Mouse (Mus musculus) heart, adult 2 months (tissue): ENCODE measurements around the gene Ccdc81. TPM values are rescaled to one million over a fixed set of nuclear protein-coding genes. Genes with fewer than 3 reads are reported as not detected.

Experiments used
- DNase-seq, 2 experiments: peaks; one replicate each; pipeline ENCODE4 v3.0.0; 2021
- H3K27ac ChIP-seq: fragments of 200-600 bp; 2 replicates; pipeline ENCODE4 v1.8.1; 2022
- H3K27me3 ChIP-seq: fragments of 200-500 bp; 2 replicates; pipeline ENCODE4 v1.6.1; 2012; ENCODE audit warnings: mild to moderate bottlenecking, low read length, inconsistent platforms, mixed read lengths; ENCODE audit not compliant: control insufficient read depth, insufficient read depth
- H3K36me3 ChIP-seq: fragments of 200-500 bp; 2 replicates; pipeline ENCODE4 v1.6.1; 2012; ENCODE audit warnings: low read length, inconsistent platforms; ENCODE audit not compliant: control insufficient read depth, insufficient read depth
- H3K4me1 ChIP-seq: fragments of 200-500 bp; 2 replicates; pipeline ENCODE4 v1.6.1; 2011; ENCODE audit warnings: low read length; ENCODE audit not compliant: control insufficient read depth, insufficient read depth
- H3K4me3 ChIP-seq: fragments of 200-600 bp; 2 replicates; pipeline ENCODE4 v1.8.1; 2022
- H3K79me2 ChIP-seq: fragments of 200-500 bp; replicated peaks from 2 replicates; pipeline ENCODE4 v1.6.1; 2012; ENCODE audit warnings: mild to moderate bottlenecking, inconsistent platforms, low read length, moderate library complexity, mixed read lengths; ENCODE audit not compliant: control insufficient read depth, insufficient read depth
- H3K9ac ChIP-seq: fragments of 200-500 bp; 2 replicates; pipeline ENCODE4 v1.6.1; 2012; ENCODE audit warnings: low read depth, mild to moderate bottlenecking, control low read depth, inconsistent platforms, low read length, mixed read lengths
- CTCF ChIP-seq: fragments of 200-600 bp; IDR thresholded peaks from 2 replicates; pipeline ENCODE4 v1.8.1; 2022; ENCODE audit warnings: antibody characterized with exemption, mild to moderate bottlenecking, moderate library complexity
- EP300 ChIP-seq: fragments of 200-500 bp; IDR thresholded peaks from 2 replicates; pipeline ENCODE4 v1.6.1; 2011; ENCODE audit warnings: low read depth, low read length, control low read depth; ENCODE audit not compliant: insufficient read depth
- POLR2A ChIP-seq: fragments of 200-500 bp; IDR thresholded peaks from 2 replicates; pipeline ENCODE4 v1.6.1; 2011; ENCODE audit warnings: mild to moderate bottlenecking, low read depth, low read length, control low read depth; ENCODE audit not compliant: insufficient read depth
- WGBS: fragments of 180-500 bp; shearing (Covaris S2); methylation state at CpG from one replicate; pipeline ENCODE4 v1.1.7; 2018; 5-methylcytosine and 5-hydroxymethylcytosine counted together
- intact Hi-C: fragments of 180-260 bp; cut with DNase I; formaldehyde crosslinking; loops from one replicate; pipeline ENCODE4 v1.15.1; 2025
- polyA plus RNA-seq: library from polyadenylated mRNA; depleted of rRNA; stranded (reverse); fragments of >200 nt; gene quantifications from 2 replicates; pipeline ENCODE4 v1.2.3, GENCODE M21; 2012
- total RNA-seq, 2 experiments: library from RNA; stranded (reverse); gene quantifications; 2 replicates each; pipeline ENCODE4 v1.2.3; 2021

The Ccdc81 gene
- total and polyA plus RNA-seq, 3 experiments: 0.23 TPM; not detected in 2

DNA sequence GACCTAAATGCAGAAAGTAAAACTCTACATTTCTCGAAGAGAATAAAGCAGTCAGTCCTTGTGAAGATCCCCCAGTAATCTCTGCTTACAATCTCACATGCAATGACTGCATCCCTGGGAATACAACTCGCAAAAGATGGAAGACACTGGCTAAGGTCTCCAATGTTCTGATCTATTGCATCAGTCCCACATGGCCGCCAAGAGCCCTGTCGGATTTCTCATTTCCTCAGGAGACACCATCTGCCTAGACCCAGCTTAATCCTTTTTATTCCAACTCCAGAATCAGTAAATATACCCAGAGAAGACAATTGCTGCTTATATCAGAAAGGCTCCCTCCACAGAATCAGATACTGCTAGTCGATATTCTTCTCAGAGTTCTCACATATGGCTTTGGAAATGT, 50.3 kb downstream of the Ccdc81 start:
- Histone ChIP-seq H3K4me1 (peaks cover 3% of the 10 kb centered on the region; the same call in 1 of the 2 replicates), H3K36me3 (no peaks in the 10 kb centered on the region), H3K4me3 (no peak overlapping the region), H3K27ac (no peak overlapping the region), H3K79me2 (no peaks in the 10 kb centered on the region), H3K9ac (no peak overlapping the region), H3K27me3 (no peaks in the 10 kb centered on the region)
- no peak for DNase-seq
- 72% methylated on average over 5 of the region's 5 CpGs for WGBS
- intact Hi-C loops: no loop called here
- no peak for TF ChIP-seq POLR2A
- TF ChIP-seq CTCF: no peak
- no peak for TF ChIP-seq EP300

DNA sequence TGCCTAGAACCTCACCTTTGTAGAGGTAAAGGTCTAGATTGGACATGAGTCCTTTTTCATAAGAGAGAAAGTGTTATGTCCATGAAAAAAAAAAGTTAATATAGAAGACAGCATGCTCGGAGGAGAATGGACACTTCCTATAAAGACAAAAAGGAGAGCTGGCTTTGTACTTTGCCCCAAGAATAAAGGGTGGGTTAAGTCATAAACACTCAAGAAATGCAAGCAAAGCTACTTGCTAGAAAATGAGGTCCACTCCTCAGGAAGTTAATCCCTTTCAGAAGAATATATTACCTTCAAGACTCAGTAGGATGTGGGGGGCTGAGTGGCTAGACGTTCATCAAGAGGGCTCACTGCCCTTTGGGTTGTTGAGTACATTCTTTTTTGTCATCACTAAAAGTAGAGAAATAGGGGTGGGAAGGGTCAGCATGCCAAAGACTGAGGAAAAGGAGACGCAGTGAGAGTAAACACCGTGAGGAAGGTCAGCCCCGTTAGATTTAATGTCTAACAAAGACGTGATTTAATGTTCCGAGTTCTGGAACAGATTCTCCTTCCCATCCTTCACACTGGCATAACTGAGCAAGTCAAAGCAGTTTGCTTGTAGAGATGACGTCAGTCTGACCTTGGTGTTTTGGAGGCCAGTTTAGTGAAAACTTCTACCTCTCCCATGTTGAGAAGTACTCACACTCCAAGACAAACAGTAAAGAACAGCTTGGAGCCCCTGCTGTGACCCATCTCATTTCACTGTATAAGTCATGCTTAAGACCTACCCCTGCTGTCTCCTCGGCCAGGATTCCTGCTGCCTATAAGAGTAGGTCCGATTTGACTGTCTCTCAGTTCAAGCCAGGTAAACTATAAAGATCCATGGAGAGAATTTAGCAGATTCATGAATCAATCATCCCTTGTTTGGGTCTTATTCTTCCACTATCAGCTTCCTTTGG, 51.0 kb downstream of the Ccdc81 start:
- Histone ChIP-seq H3K27me3 (no peaks in the 10 kb centered on the region), H3K4me3 (no peak overlapping the region), H3K36me3 (no peaks in the 10 kb centered on the region), H3K27ac (no peak overlapping the region), H3K4me1 (peaks cover 3% of the 10 kb centered on the region; the same call in 1 of the 2 replicates), H3K9ac (no peak overlapping the region), H3K79me2 (no peaks in the 10 kb centered on the region)
- no peak for DNase-seq
- intact Hi-C loops: no loop called here
- TF ChIP-seq CTCF (no peak), POLR2A (no peak), EP300 (no peak)
- WGBS: 81% methylated on average over 10 of the region's 10 CpGs

DNA sequence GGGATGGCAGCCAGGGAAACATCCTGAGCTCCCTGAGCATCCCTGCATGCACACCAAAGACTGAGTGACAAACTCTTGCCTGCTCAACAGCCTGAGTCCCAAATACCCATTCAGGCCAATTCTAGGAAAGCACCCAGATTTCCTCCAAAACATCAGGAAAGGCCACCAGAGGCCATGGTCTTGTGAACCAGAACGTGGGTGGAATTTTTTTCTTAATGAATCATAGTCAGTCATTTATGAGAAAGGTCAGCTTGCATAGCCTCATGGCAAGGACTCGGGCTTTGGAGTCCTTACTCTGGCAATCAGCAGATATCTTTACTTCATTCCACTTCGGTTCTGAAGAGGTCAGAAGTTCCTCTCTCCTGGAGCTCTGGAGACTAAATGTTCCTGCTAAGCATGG, 52.9 kb downstream of the Ccdc81 start:
- Histone ChIP-seq H3K27ac (no peak overlapping the region), H3K27me3 (no peaks in the 10 kb centered on the region), H3K79me2 (no peaks in the 10 kb centered on the region), H3K4me3 (no peak overlapping the region), H3K4me1 (peaks cover 4% of the 10 kb centered on the region), H3K36me3 (no peaks in the 10 kb centered on the region), H3K9ac (no peak overlapping the region)
- WGBS: 54% methylated on average over 3 of the region's 3 CpGs
- TF ChIP-seq POLR2A (no peak), CTCF (no peak), EP300 (no peak)
- intact Hi-C loops: no loop called here
- peak in 1 of 2 experiments; percentile 36 for DNase-seq

DNA sequence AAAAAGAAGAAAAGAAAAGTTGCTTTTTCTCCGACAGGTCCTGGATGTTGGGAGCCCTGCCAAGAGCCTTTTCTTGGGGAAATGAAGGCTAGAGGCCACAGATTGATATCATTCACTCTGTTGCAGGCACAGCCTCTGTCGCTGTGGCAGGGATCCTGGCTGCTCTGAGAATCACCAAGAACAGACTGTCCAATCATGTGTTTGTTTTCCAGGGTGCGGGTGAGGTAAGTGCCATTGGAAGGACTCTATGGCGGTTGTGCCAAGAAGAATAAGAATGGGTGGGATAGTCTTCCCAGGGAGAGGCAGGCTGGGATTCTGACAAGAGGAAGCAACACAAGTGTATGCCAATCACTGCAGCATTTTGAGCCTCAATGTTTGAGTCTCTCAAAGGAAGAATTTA, 57.8 kb downstream of the Ccdc81 start:
- H3K79me2 ChIP-seq: no peaks in the 10 kb centered on the region
- no peaks in the 10 kb centered on the region for H3K36me3 ChIP-seq
- peaks cover 3% of the 10 kb centered on the region for H3K4me1 ChIP-seq
- H3K27ac ChIP-seq: no peak overlapping the region
- H3K9ac ChIP-seq: no peak overlapping the region
- no peaks in the 10 kb centered on the region for H3K27me3 ChIP-seq
- WGBS: 44% methylated on average over 4 of the region's 4 CpGs
- no peak overlapping the region for H3K4me3 ChIP-seq
- TF ChIP-seq CTCF (no peak), POLR2A (no peak), EP300 (no peak)
- peak in 1 of 2 experiments; percentile 9 for DNase-seq
- intact Hi-C loops: no loop called here

DNA sequence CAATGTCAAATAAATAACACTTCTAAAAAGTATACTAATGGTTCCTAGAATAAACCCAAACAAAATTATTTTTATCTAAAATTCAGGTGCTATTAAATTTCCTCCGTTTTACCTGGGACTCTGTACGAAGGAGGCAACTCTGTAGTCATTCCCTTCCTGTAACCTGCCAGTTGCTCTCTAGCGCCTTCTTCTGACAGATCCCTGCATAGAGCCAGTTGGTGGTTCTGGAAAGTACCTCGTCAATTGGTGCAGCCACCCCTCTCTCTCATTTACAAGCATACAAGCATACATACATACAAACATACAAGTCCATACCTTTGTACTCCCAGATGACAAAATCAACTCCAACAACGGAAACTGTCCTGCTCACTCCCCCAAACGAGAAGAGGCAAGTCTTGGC, 59.9 kb downstream of the Ccdc81 start:
- Histone ChIP-seq H3K27me3 (no peaks in the 10 kb centered on the region), H3K9ac (no peak overlapping the region), H3K27ac (no peak overlapping the region), H3K4me1 (peaks cover 2% of the 10 kb centered on the region), H3K79me2 (no peaks in the 10 kb centered on the region), H3K4me3 (no peak overlapping the region), H3K36me3 (no peaks in the 10 kb centered on the region)
- intact Hi-C loops: no loop called here
- no peak for DNase-seq
- WGBS: 27% methylated on average over 6 of the region's 6 CpGs
- no peak for TF ChIP-seq POLR2A
- peak; percentile 79 for TF ChIP-seq CTCF
- TF ChIP-seq EP300: no peak

DNA sequence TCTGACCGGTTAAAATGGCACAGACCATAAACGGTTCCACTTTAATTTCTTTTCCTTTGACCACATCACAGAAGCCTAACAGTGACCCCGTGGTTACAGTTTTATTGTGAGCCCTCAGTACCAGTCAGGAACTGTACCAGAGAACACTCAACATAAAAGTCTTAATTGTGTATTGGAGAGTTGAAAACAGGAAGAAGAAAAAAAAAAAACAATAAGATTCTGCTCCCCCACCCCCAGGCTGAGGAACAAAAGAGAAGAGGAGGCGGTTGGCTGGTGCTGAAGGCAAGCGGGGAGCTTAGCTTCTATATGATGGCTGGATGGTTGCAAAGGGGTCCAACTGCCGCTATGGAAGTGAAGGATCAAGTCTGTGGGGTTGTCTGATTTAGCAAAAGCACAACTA, 60.3 kb downstream of the Ccdc81 start:
- no peaks in the 10 kb centered on the region for H3K36me3 ChIP-seq
- DNase-seq: no peak
- no peak overlapping the region for H3K4me3 ChIP-seq
- 51% methylated on average over 6 of the region's 6 CpGs for WGBS
- no peak overlapping the region for H3K27ac ChIP-seq
- intact Hi-C loops: no loop called here
- peaks cover 2% of the 10 kb centered on the region for H3K4me1 ChIP-seq
- no peak for TF ChIP-seq POLR2A
- TF ChIP-seq CTCF: no peak
- TF ChIP-seq EP300: no peak
- no peaks in the 10 kb centered on the region for H3K27me3 ChIP-seq
- H3K79me2 ChIP-seq: no peaks in the 10 kb centered on the region
- H3K9ac ChIP-seq: no peak overlapping the region
